Mouse (Mus musculus) thymus, adult 2 months (tissue): Measurements from ENCODE around the gene Gk. TPM values are rescaled to one million over a fixed set of nuclear protein-coding genes. Genes with fewer than 3 reads are reported as not detected.

Experiments
- DNase-seq: peaks from one replicate; pipeline ENCODE4 v3.0.0; 2021
- H3K27ac ChIP-seq: fragments of 200-500 bp; 2 replicates; pipeline ENCODE4 v1.5.1; 2012; ENCODE audit warnings: low read length, control low read depth; ENCODE audit not compliant: control insufficient read depth, insufficient read depth
- H3K27me3 ChIP-seq: fragments of 200-500 bp; 2 replicates; pipeline ENCODE4 v1.6.1; 2012; ENCODE audit warnings: mild to moderate bottlenecking, low read length, moderate library complexity, mixed read lengths; ENCODE audit not compliant: control insufficient read depth, insufficient read depth
- H3K36me3 ChIP-seq: fragments of 200-500 bp; 2 replicates; pipeline ENCODE4 v1.6.1; 2012; ENCODE audit warnings: mild to moderate bottlenecking, low read length, moderate library complexity; ENCODE audit not compliant: control insufficient read depth, insufficient read depth
- H3K4me1 ChIP-seq: fragments of 200-500 bp; replicated peaks from 2 replicates; pipeline ENCODE4 v1.6.1; 2012; ENCODE audit warnings: low read length; ENCODE audit not compliant: control insufficient read depth, insufficient read depth
- H3K4me3 ChIP-seq: fragments of 200-500 bp; 2 replicates; pipeline ENCODE4 v1.5.1; 2012; ENCODE audit warnings: mild to moderate bottlenecking, low read length, control low read depth, moderate library complexity; ENCODE audit not compliant: control insufficient read depth, insufficient read depth
- CTCF ChIP-seq: fragments of 200-500 bp; IDR thresholded peaks from 2 replicates; pipeline ENCODE4 v1.5.1; 2012; ENCODE audit warnings: mild to moderate bottlenecking, control low read depth, low read length, moderate library complexity, borderline replicate concordance; ENCODE audit not compliant: control insufficient read depth, poor library complexity, insufficient read depth; ENCODE audit errors: extremely low read depth
- POLR2A ChIP-seq: fragments of 200-500 bp; IDR thresholded peaks from 2 replicates; pipeline ENCODE4 v1.6.1; 2012; ENCODE audit warnings: mild to moderate bottlenecking, low read length, control low read depth, moderate library complexity; ENCODE audit not compliant: control insufficient read depth, poor library complexity, insufficient read depth; ENCODE audit errors: extremely low read depth
- WGBS: fragments of 180-500 bp; shearing (Covaris S2); methylation state at CpG from one replicate; pipeline ENCODE4 v1.1.7; 2018; 5-methylcytosine and 5-hydroxymethylcytosine counted together
- polyA plus RNA-seq: library from polyadenylated mRNA; depleted of rRNA; stranded (reverse); fragments of >200 nt; gene quantifications from 2 replicates; pipeline ENCODE4 v1.2.3, GENCODE M21; 2012; rRNA removed

Gene Gk
- polyA plus RNA-seq, 1 experiment, result 3.0 TPM

GRCm38 (mm10) chrX:85731133-85731938 is 45.3 kb downstream of the Gk start:
- 96% methylated on average over 9 of the region's 9 CpGs for WGBS
- Histone ChIP-seq H3K4me1 (no peaks in the 10 kb centered on the region), H3K27me3 (no peaks in the 10 kb centered on the region), H3K36me3 (no peaks in the 10 kb centered on the region), H3K27ac (no peak overlapping the region), H3K4me3 (no peak overlapping the region)
- TF ChIP-seq POLR2A (no peak), CTCF (no peak)
- no peak for DNase-seq

- TF ChIP-seq CTCF, result peak; percentile 20; the same call in 1 of the 2 replicates
- TF ChIP-seq POLR2A, result no peak
- Histone ChIP-seq H3K27me3 (no peaks in the 10 kb centered on the region), H3K4me1 (no peaks in the 10 kb centered on the region), H3K4me3 (no peak overlapping the region), H3K27ac (no peak overlapping the region), H3K36me3 (no peaks in the 10 kb centered on the region)
- peak; percentile 27 for DNase-seq
Observed at GRCm38 (mm10) chrX:85721226-85721625, 55.4 kb downstream of the Gk start.

GRCm38 (mm10) chrX:85710399-85710798 is 66.2 kb downstream of the Gk start:
- Histone ChIP-seq H3K4me3 (no peak overlapping the region), H3K27ac (no peak overlapping the region), H3K4me1 (no peaks in the 10 kb centered on the region), H3K36me3 (no peaks in the 10 kb centered on the region), H3K27me3 (no peaks in the 10 kb centered on the region)
- DNase-seq, result no peak
- WGBS, result 77% methylated on average over 3 of the region's 3 CpGs
- TF ChIP-seq POLR2A (no peak), CTCF (no peak)

- 93% methylated on average over 3 of the region's 3 CpGs for WGBS
- no peak for DNase-seq
- no peaks in the 10 kb centered on the region for H3K36me3 ChIP-seq
- H3K4me1 ChIP-seq, result no peaks in the 10 kb centered on the region
- TF ChIP-seq CTCF (no peak), POLR2A (no peak)
- no peak overlapping the region for H3K27ac ChIP-seq
- H3K4me3 ChIP-seq, result no peak overlapping the region
- no peaks in the 10 kb centered on the region for H3K27me3 ChIP-seq
Observed at GRCm38 (mm10) chrX:85705715-85706114, 70.9 kb downstream of the Gk start.

- no peak for TF ChIP-seq POLR2A
- no peak for TF ChIP-seq CTCF
- Histone ChIP-seq H3K36me3 (no peaks in the 10 kb centered on the region), H3K27ac (no peak overlapping the region), H3K27me3 (no peaks in the 10 kb centered on the region), H3K4me1 (no peaks in the 10 kb centered on the region), H3K4me3 (no peak overlapping the region)
- DNase-seq, result no peak
- WGBS, result 94% methylated on average over 2 of the region's 2 CpGs
Observed at GRCm38 (mm10) chrX:85683723-85684122, 92.9 kb downstream of the Gk start.

GRCm38 (mm10) chrX:85682125-85682524 is 94.5 kb downstream of the Gk start:
- no peak overlapping the region for H3K4me3 ChIP-seq
- no peak for TF ChIP-seq POLR2A
- no peak for TF ChIP-seq CTCF
- H3K27me3 ChIP-seq, result no peaks in the 10 kb centered on the region
- no peak overlapping the region for H3K27ac ChIP-seq
- H3K4me1 ChIP-seq, result no peaks in the 10 kb centered on the region
- WGBS, result 69% methylated on average over 1 of the region's 1 CpGs
- no peaks in the 10 kb centered on the region for H3K36me3 ChIP-seq
- DNase-seq, result no peak

GRCm38 (mm10) chrX:85676808-85677207 is 99.8 kb downstream of the Gk start:
- Histone ChIP-seq H3K4me1 (no peaks in the 10 kb centered on the region), H3K27me3 (no peaks in the 10 kb centered on the region), H3K36me3 (no peaks in the 10 kb centered on the region), H3K27ac (no peak overlapping the region), H3K4me3 (no peak overlapping the region)
- no peak for TF ChIP-seq POLR2A
- no peak for TF ChIP-seq CTCF
- DNase-seq, result peak; percentile 18
- WGBS, result 13% methylated on average over 7 of the region's 7 CpGs

Other genes starting within 250 kb of the Gk start
- gene Tab3, start 202.8 kb downstream of the Gk start, polyA plus RNA-seq, result 7.0 and 10.4 TPM in 2 replicates
- 0.19 and 0.34 TPM in 2 replicates for gene 5430427O19Rik, start 93.5 kb upstream of the Gk start, polyA plus RNA-seq